Mouse (Mus musculus) Patski (cell line): ENCODE data around the gene Atp4a. TPM values are rescaled to one million over a fixed set of nuclear protein-coding genes. Genes with fewer than 3 reads are reported as not detected.
"Not testable (repeated sequence)": the region's sequence is repeated elsewhere in the genome, so short reads cannot be mapped to it uniquely, and the experiment has no call there.

Source experiments
- ATAC-seq: fragments of 100-300 bp; one replicate; pipeline ENCODE4 v1.8.0; 2021
- CTCF ChIA-PET: fragments of 350-600 bp; sonication (Branson Sonifier 250); formaldehyde crosslinking; loops from one replicate; lab custom pipeline; 2022; ENCODE audit warnings: inconsistent platforms; lab: Charles Lee
- POLR2A ChIA-PET: fragments of 350-600 bp; sonication (Branson Sonifier 250); formaldehyde crosslinking; loops from one replicate; lab custom pipeline; 2022; ENCODE audit warnings: antibody characterized with exemption, inconsistent platforms; lab: Charles Lee
- DNase-seq: peaks from one replicate; pipeline ENCODE4 v3.0.0-alpha.2; 2011; ENCODE audit warnings: low read depth, low spot score
- H3K27me3 ChIP-seq: fragments of 371-371 bp; one replicate; pipeline ENCODE4 v1.5.1; 2021
- CTCF ChIP-seq: fragments of 100-300 bp; IDR thresholded peaks from one replicate; pipeline ENCODE4 v1.5.1; 2021
- in situ Hi-C: fragments of 300-500 bp; cut with MboI; formaldehyde crosslinking; loops from 3 replicates; pipeline ENCODE4 v1.11.1; 2018; ENCODE audit warnings: low pct_unique_long_range_greater_than_20kb, mixed read lengths
- polyA plus RNA-seq: library from polyadenylated mRNA; unstranded; gene quantifications from one replicate; pipeline ENCODE4 v1.2.3, GENCODE M21; 2021

Atp4a gene
- polyA plus RNA-seq, 1 experiment from 2014 or later, result not detected

DNA sequence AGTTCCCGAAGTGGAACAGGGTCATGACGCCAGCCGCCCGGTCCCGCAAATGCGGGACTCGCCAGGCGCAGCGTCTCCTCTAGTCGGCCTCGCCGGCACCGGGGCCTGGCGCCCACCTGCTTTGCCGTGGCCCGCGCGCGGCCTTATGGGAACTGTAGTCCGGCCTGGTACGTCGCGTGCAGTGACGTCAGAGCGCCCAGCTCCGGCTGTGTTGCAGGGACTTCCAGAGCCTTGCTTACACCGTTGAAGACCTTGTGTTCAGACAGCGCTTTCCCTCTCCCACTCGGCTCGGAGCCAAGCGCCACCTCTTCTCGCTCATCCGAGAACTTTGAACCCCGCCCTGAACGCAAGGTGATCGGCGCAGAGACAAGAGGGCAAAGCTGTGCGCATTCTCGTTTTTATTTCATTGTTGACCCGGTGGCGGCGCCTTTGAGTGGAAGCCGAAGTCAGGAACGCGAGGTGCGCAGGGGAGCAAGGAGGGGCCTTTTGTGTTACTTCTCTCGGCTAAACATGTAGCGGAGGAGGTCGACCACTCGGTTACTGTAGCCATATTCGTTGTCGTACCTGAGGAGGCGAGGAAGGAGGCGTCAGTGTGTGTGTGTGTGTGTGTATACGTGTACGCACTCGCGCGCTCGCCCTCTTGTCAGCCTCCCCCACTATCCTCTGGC lies 17.5 kb downstream of the Atp4a start, which contains the start of gene Tmem147:
Gene Tmem147 (minus strand): TSS at position 145 of the 668 bp plus-strand sequence.
- POLR2A ChIA-PET, result interaction anchor here (0.6 kb wide), 2 partner anchors 14 to 251 kb away, joined by 3 read pairs; no protein-coding TSS in a partner anchor
- ATAC-seq (peak; percentile 90), DNase-seq (peak; percentile 70)
- H3K27me3 ChIP-seq, result no peaks in the 10 kb centered on the region
- TF ChIP-seq CTCF, result no peak
- CTCF ChIA-PET, result interaction anchor here (3.6 kb wide), 1 partner anchor 16 kb away, joined by 19 read pairs; no protein-coding TSS in a partner anchor
- in situ Hi-C loops, result no loop called here

DNA sequence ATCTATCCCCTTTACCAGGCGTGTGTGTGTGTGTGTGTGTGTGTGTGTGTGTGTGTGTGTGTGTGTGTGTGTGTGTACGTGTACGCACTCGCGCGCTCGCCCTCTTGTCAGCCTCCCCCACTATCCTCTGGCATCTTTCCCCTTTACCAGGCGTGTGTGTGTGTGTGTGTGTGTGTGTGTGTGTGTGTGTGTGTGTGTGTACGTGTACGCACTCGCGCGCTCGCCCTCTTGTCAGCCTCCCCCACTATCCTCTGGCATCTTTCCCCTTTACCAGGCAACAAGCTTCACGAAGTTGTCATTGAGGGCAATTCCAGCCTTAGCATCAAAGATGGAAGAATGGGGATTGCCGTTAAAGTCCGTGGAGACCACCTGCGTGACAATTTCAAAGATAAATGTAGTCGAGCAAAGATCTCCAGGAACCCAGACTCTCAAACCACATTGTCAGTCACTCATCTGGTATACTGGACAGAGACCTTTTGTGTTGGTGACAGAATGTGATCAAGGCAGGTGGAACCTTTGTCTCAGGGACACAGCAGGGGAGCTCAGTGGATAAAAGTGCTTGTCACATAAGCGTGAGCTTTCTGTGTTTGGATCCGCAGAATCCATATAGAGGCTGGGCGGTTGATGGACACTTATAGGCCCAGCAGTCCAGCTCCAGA lies 18.2 kb downstream of the Atp4a start:
- POLR2A ChIA-PET, result interaction anchor here (0.5 to 1.5 kb wide), 3 partner anchors 20 to 252 kb away, joined by 3 to 4 read pairs (median 4); no protein-coding TSS in a partner anchor
- H3K27me3 ChIP-seq, ATAC-seq, in situ Hi-C loops, DNase-seq: not testable (repeated sequence)
- CTCF ChIA-PET, result interaction anchor here (3.6 kb wide), 1 partner anchor 16 kb away, joined by 19 read pairs; no protein-coding TSS in a partner anchor

DNA sequence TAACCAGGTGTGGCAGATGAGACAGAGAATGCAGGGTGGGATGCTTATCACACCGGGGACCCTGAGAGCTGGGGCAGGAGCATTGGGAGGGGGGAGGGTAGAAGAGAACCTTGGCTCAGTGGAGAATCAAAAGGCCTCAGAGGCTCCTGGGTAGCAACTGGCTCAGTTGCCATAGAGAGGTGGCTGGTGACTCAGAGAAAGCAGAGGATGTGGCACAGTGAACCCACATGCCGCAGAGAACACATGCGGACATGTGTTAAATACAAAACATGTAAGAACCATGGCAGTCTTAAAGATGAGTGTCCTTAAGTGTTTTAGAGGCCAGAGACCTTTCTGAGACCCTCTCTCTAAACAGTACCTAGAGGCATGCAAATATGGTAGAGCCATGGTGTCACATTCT lies 24.2 kb downstream of the Atp4a start:
- ChIA-PET POLR2A (no interaction called here), CTCF (interaction anchor here (0.6 kb wide), 1 partner anchor 9 kb away, joined by 3 read pairs; no protein-coding TSS in a partner anchor)
- no peak for TF ChIP-seq CTCF
- DNase-seq (no peak), ATAC-seq (no peak)
- in situ Hi-C loops, result no loop called here
- H3K27me3 ChIP-seq, result no peaks in the 10 kb centered on the region

DNA sequence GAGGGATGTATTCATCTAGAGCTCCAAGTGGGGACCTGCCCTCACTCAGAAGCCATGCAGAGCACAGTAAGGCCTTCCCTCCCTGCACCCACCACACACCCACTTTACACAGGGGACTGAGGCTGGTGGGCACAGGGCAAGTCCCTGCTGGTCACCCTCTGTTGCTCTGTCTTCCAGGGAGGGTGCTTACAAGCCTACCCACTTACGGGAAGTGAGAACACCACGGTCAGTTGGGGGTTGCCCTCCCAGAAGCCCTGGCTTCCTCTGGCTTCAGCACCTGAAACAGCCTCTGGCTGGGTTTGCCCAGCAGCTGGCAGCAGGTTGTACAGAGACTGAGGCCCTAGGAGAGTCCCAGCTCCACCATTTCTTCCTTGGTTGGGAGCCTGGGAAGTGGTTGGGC lies 30.6 kb downstream of the Atp4a start:
- CTCF ChIA-PET, DNase-seq, ATAC-seq, H3K27me3 ChIP-seq, in situ Hi-C loops, POLR2A ChIA-PET: not testable (repeated sequence)

DNA sequence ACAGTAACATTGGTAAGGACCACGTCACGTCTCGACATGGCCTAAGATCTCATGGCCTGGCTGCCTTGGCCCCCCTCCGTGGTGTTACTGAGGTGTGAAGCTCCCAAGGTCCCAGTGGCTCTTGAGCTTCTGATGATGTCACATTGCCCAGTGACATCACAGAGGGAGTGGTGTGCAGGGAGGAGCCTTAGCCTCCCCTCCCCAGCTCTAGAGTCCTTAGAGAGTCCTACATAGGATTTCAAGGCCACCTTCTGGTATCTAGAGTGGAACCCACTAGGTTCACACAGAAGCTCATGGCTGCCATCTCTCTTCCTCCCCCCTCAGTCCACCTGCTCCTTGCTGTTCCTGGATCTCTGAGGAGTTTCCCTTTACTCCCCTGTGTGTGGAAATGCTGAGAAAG lies 31.6 kb downstream of the Atp4a start, which contains the start of gene Gapdhs:
Gene Gapdhs (minus strand): TSS at position 65 of the 400 bp plus-strand sequence.
- H3K27me3 ChIP-seq, DNase-seq, ATAC-seq, POLR2A ChIA-PET, in situ Hi-C loops: not testable (repeated sequence)
- CTCF ChIA-PET, result interaction anchor here (4.3 kb wide), 1 partner anchor 13 kb away, joined by 19 read pairs; the partner anchor contains the start of gene Tmem147

DNA sequence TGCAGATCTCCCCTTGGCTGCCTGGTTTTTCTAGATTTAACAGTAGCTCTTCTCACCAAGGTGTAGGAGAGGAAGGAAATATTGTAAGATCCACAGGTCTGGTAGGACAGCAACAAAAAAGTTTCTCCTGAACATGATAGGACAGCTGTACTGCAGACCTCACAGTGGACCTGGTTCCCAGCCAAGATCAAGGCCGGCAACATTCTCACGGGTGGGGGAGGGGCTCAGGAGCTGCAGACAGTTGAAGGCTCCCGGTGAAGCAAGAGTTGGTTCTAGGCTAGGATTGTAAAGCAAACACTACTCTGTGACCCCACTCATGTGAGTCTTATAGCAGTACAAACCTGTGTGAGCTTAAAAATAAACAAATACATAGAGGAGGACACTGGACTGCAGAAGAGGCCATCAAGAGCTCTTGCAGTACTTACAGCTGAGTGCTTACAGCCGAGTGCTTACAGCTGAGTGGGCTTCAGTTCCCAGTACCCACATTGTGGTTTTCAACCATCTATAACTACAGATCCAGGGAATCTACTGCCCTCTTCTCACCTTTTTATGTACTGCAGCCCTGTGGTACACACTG lies 32.1 kb downstream of the Atp4a start:
- ChIA-PET POLR2A (no interaction called here), CTCF (interaction anchor here (4.3 kb wide), 1 partner anchor 13 kb away, joined by 19 read pairs; the partner anchor contains the start of gene Tmem147)
- no peaks in the 10 kb centered on the region for H3K27me3 ChIP-seq
- no peak for TF ChIP-seq CTCF
- DNase-seq (no peak), ATAC-seq (no peak)
- in situ Hi-C loops, result no loop called here

DNA sequence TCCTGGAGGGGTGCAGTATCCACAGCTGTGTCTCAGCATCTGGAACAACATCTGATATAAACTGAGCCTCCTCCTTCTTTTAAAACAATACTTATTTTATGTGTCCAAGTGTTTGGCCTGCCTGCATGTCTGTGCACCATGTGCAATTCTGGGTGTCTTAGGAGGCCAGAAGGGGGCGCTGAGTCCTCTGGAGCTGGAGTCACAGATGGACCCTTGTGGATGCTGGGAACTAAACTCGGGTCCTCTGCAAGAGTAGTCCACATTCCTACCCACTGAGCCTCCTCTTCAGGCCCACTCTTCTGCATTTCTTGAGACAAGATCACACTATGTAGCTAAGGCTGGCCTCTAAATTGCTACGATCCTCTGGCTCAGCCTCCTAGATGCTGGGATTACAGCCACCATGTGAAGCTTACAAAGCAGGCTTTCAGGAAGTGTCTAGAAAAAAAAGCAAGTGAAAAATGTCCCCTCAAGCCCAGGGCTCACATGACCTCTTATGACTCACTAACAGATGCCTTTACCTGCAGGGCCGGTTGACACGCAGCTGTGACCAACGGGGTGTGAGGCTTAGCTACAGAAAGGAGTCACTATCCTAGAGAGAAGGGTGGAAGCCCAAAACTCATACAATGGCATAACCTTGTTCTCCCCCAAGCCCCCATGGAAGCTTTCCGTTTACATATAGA lies 35.7 kb downstream of the Atp4a start:
- in situ Hi-C loops, result no loop called here
- DNase-seq, result no peak
- ChIA-PET POLR2A (no interaction called here), CTCF (interaction anchor here (2.5 to 4.3 kb wide), 2 partner anchors 11 to 17 kb away, joined by 9 to 19 read pairs; partner anchors contain the start of gene Tmem147)
- TF ChIP-seq CTCF, result no peak
- H3K27me3 ChIP-seq, result no peaks in the 10 kb centered on the region
- no peak for ATAC-seq

DNA sequence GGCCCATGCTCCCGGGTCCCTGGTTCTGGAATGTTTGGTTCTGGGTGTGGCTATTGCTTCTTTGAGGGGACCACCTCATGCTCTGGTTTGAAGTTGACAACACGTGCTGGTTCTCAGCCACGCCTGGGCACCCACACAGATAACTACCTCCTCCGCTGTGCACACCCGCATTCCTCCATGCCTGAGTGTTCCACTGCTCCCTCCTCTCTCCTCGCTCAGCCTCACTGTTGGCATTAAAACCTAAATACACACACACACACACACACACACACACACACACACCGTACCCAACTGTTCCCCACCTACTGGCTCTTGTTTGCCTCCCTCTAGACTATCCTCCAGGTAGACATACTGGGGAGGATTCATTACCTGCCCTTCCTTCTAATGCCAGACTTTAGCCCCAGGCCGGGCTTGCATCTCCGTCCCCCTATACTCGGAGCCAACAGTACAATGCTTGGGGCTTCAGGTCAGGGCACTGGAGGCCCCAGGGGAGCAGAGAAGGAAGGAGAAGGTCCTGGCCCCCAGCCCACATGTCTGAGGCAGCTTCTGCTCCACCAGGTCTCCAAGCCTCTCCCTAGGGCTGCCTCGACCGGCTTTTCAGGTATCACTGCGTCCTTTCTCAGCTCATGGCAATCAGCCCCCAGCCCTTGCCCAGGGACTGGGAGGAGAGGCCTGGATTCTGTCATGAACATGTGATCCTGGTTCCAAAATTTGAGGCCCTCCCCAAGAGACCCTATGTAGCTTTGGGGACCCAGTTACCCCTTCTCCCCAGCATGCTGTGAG lies 38.0 kb downstream of the Atp4a start:
- ATAC-seq (no peak), DNase-seq (no peak)
- ChIA-PET POLR2A (interaction anchor here (0.8 kb wide), 1 partner anchor 19 kb away, joined by 4 read pairs; no protein-coding TSS in a partner anchor), CTCF (no interaction called here)
- TF ChIP-seq CTCF, result no peak
- in situ Hi-C loops, result no loop called here
- no peaks in the 10 kb centered on the region for H3K27me3 ChIP-seq

DNA sequence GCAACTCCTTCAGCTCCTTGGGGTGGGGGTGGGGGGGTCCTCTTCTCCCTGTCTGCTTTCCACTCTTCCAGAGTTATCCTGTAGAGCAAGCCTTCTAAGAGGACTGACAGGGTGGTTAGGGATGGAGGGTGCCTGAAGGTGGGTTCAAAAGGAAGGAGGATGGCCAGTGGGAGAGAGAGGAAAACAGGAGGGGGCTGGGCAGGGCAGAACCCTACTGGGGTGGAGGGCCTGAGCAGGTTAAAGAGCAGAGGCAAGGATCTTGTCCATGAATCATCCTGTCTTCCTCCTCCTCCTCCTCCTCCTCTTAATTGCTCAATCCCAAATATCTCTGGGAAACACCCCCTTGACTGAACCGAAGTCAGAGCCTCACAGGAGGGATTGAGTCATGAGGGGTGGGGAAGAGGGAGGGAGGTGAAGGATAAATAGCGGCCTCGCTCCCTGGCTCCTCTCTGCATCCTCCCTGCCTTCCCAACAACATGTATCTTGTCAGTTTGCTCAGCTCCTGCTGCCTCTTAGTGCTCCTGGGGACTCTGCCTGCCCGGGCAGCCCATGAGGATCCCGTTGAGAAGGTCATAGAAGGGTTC lies 39.2 kb downstream of the Atp4a start, which contains the start of gene Sbsn:
Gene Sbsn (plus strand): TSS at position 386 of the 584 bp plus-strand sequence.
- in situ Hi-C loops, result no loop called here
- H3K27me3 ChIP-seq, result no peaks in the 10 kb centered on the region
- TF ChIP-seq CTCF, result no peak
- ChIA-PET POLR2A (interaction anchor here (0.8 kb wide), 1 partner anchor 20 kb away, joined by 4 read pairs; no protein-coding TSS in a partner anchor), CTCF (no interaction called here)
- no peak for ATAC-seq
- DNase-seq, result no peak
